Mouse (Mus musculus): Measurements from ENCODE around the gene Pklr. TPM values are rescaled to one million over a fixed set of nuclear protein-coding genes. Genes with fewer than 3 reads are reported as not detected.
A peak's percentile ranks its signal among the peaks of the same experiment; 100 is the strongest.

The Pklr gene
- total and polyA plus RNA-seq, 2 experiments: 91.1 to 512 TPM

DNA sequence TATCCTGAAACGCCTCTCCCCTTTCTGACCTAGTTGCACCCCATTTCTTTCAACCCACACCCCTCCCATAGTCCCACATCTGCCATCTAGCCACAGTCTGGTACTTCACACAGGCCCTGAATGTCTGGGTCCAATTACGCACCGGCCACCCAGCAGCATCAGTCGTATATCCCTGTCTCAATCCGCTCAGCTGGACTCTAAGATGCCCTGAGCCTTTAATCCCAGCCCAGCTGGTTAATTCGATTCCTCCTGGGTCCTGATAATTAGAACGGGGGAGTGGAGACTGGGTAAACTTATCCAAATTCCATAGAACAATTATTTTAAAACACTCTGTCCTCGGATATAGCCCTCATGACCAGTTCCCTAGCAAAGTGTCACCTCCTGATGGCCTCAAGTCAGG is 9.6 kb downstream of the Pklr start:
- Histone ChIP-seq H3K4me3 (ENCODE audit: insufficient read depth, low read depth, low read length) (no peak overlapping the region), H3K79me2 (ENCODE audit: control insufficient read depth, insufficient read depth, low read length) (no peaks in the 10 kb centered on the region), H3K9ac (ENCODE audit: low read depth, low read length) (no peak overlapping the region), H3K27ac (replicated peaks; ENCODE audit: insufficient read depth, low read depth, low read length) (no peak overlapping the region), H3K27me3 (ENCODE audit: control insufficient read depth, insufficient read depth, low read length) (no peaks in the 10 kb centered on the region), H3K4me1 (ENCODE audit: control insufficient read depth, insufficient read depth, low read length) (peaks cover 8% of the 10 kb centered on the region), H3K36me3 (ENCODE audit: control insufficient read depth, insufficient read depth, low read length) (peaks cover 29% of the 10 kb centered on the region)
- no peak for DNase-seq (ENCODE audit: extremely low read depth, low read depth, low spot score)
- WGBS: 82% methylated on average over 8 of the region's 8 CpGs
- no peak for TF ChIP-seq CTCF (IDR thresholded peaks at IDR 0.05; ENCODE audit: low read depth, low read length)
- TF ChIP-seq POLR2A (IDR thresholded peaks at IDR 0.05; ENCODE audit: extremely low read depth, insufficient read depth, low read length): no peak

GRCm38 (mm10) chr3:89147101-89147978 is 11.4 kb downstream of the Pklr start:
- no peak overlapping the region; the same call in 1 of the 2 replicates for H3K9ac ChIP-seq (ENCODE audit: low read depth, low read length)
- TF ChIP-seq CTCF (IDR thresholded peaks at IDR 0.05; ENCODE audit: low read depth, low read length): peak; percentile 41
- TF ChIP-seq POLR2A (IDR thresholded peaks at IDR 0.05; ENCODE audit: extremely low read depth, insufficient read depth, low read length): no peak
- peak; percentile 72 for DNase-seq (ENCODE audit: extremely low read depth, low read depth, low spot score)
- no peaks in the 10 kb centered on the region for H3K27me3 ChIP-seq (ENCODE audit: control insufficient read depth, insufficient read depth, low read length)
- peak overlapping the region; percentile 9; the same call in 1 of the 2 replicates for H3K27ac ChIP-seq (replicated peaks; ENCODE audit: insufficient read depth, low read depth, low read length)
- H3K4me3 ChIP-seq (ENCODE audit: insufficient read depth, low read depth, low read length): no peak overlapping the region
- H3K36me3 ChIP-seq (ENCODE audit: control insufficient read depth, insufficient read depth, low read length): peaks cover 26% of the 10 kb centered on the region
- WGBS: 11% methylated on average over 26 of the region's 26 CpGs
- H3K79me2 ChIP-seq (ENCODE audit: control insufficient read depth, insufficient read depth, low read length): no peaks in the 10 kb centered on the region
- 0 out of 2 replicates have a peak, but pooled peaks cover 1% of the 10 kb centered on the region for H3K4me1 ChIP-seq (ENCODE audit: control insufficient read depth, insufficient read depth, low read length)

GRCm38 (mm10) chr3:89147979-89148311 is 12.0 kb downstream of the Pklr start:
- Histone ChIP-seq H3K79me2 (ENCODE audit: control insufficient read depth, insufficient read depth, low read length) (no peaks in the 10 kb centered on the region), H3K36me3 (ENCODE audit: control insufficient read depth, insufficient read depth, low read length) (peaks cover 24% of the 10 kb centered on the region), H3K4me3 (ENCODE audit: insufficient read depth, low read depth, low read length) (no peak overlapping the region), H3K27ac (replicated peaks; ENCODE audit: insufficient read depth, low read depth, low read length) (peak overlapping the region; percentile 9; the same call in 1 of the 2 replicates), H3K9ac (ENCODE audit: low read depth, low read length) (peak overlapping the region; percentile 13; the same call in 1 of the 2 replicates), H3K27me3 (ENCODE audit: control insufficient read depth, insufficient read depth, low read length) (no peaks in the 10 kb centered on the region), H3K4me1 (ENCODE audit: control insufficient read depth, insufficient read depth, low read length) (no peaks in the 10 kb centered on the region)
- 1% methylated on average over 15 of the region's 15 CpGs for WGBS
- DNase-seq (ENCODE audit: extremely low read depth, low read depth, low spot score): no peak
- TF ChIP-seq CTCF (IDR thresholded peaks at IDR 0.05; ENCODE audit: low read depth, low read length): no peak
- peak; percentile 26; the same call in 1 of the 2 replicates for TF ChIP-seq POLR2A (IDR thresholded peaks at IDR 0.05; ENCODE audit: extremely low read depth, insufficient read depth, low read length)

DNA sequence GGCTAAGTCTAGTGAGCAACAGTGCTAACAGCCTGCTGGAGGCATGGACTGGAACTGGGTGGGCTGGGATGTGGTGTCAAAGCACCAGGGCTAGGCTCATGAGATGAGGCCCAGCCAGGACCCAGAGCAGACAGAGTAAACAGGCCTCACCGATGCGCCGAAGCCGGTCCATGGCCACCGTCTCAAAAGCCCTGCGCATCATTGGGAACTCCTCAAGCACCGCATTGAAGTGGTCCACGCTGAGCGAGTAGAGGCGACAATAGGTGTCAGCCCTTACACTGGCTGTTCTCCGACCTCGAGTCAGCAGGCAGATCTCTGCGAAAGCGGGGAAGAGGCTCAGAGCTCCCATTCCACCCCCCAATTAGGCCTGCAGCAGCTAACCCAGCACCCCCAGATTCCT is 12.6 kb downstream of the Pklr start:
- Histone ChIP-seq H3K4me1 (ENCODE audit: control insufficient read depth, insufficient read depth, low read length) (no peaks in the 10 kb centered on the region), H3K79me2 (ENCODE audit: control insufficient read depth, insufficient read depth, low read length) (no peaks in the 10 kb centered on the region), H3K27ac (replicated peaks; ENCODE audit: insufficient read depth, low read depth, low read length) (no peak overlapping the region), H3K9ac (ENCODE audit: low read depth, low read length) (no peak overlapping the region), H3K27me3 (ENCODE audit: control insufficient read depth, insufficient read depth, low read length) (no peaks in the 10 kb centered on the region), H3K36me3 (ENCODE audit: control insufficient read depth, insufficient read depth, low read length) (peaks cover 19% of the 10 kb centered on the region), H3K4me3 (ENCODE audit: insufficient read depth, low read depth, low read length) (no peak overlapping the region)
- WGBS: 66% methylated on average over 14 of the region's 14 CpGs
- TF ChIP-seq CTCF (IDR thresholded peaks at IDR 0.05; ENCODE audit: low read depth, low read length): no peak
- TF ChIP-seq POLR2A (IDR thresholded peaks at IDR 0.05; ENCODE audit: extremely low read depth, insufficient read depth, low read length): 0 out of 2 replicates have a peak, but pooled peaks have one; percentile 35
- DNase-seq (ENCODE audit: extremely low read depth, low read depth, low spot score): peak; percentile 48

- H3K9ac ChIP-seq (ENCODE audit: low read depth, low read length): no peak overlapping the region
These were observed 16.3 kb downstream of the Pklr start for GRCm38 (mm10) chr3:89152084-89152835.

More at GRCm38 (mm10) chr3:89152084-89152835, 16.3 kb downstream of the Pklr start:
- no peak for DNase-seq (ENCODE audit: extremely low read depth, low read depth, low spot score)
- no peaks in the 10 kb centered on the region for H3K27me3 ChIP-seq (ENCODE audit: control insufficient read depth, insufficient read depth, low read length)
- no peak overlapping the region for H3K4me3 ChIP-seq (ENCODE audit: insufficient read depth, low read depth, low read length)
- H3K79me2 ChIP-seq (ENCODE audit: control insufficient read depth, insufficient read depth, low read length): no peaks in the 10 kb centered on the region
- WGBS: 62% methylated on average over 17 of the region's 17 CpGs
- H3K4me1 ChIP-seq (ENCODE audit: control insufficient read depth, insufficient read depth, low read length): no peaks in the 10 kb centered on the region
- no peaks in the 10 kb centered on the region for H3K36me3 ChIP-seq (ENCODE audit: control insufficient read depth, insufficient read depth, low read length)
- TF ChIP-seq CTCF (IDR thresholded peaks at IDR 0.05; ENCODE audit: low read depth, low read length): no peak
- no peak overlapping the region for H3K27ac ChIP-seq (replicated peaks; ENCODE audit: insufficient read depth, low read depth, low read length)
